Mouse (Mus musculus) forebrain, embryonic 16.5 days (tissue): Measurements from ENCODE around the gene Cd3g. TPM values are rescaled to one million over a fixed set of nuclear protein-coding genes. Genes with fewer than 3 reads are reported as not detected.

Experiments used
- ATAC-seq: fragments of 200-750 bp; cut with Nextera tagmentation; 2 replicates; pipeline ENCODE4 v1.8.0; 2017; ENCODE audit warnings: mild to moderate bottlenecking, moderate library complexity
- H3K27ac ChIP-seq: fragments of 300-500 bp; sonication (generic); 2 replicates; pipeline ENCODE4 v1.5.1; 2014; ENCODE audit warnings: low read length, control low read depth
- H3K27me3 ChIP-seq: fragments of 300-500 bp; sonication (generic); replicated peaks from 2 replicates; pipeline ENCODE4 v1.6.1; 2014; ENCODE audit warnings: low read length; ENCODE audit not compliant: control insufficient read depth, insufficient read depth
- H3K36me3 ChIP-seq: fragments of 300-500 bp; sonication (generic); 2 replicates; pipeline ENCODE4 v1.6.1; 2014; ENCODE audit not compliant: control insufficient read depth, insufficient read depth
- H3K4me1 ChIP-seq: fragments of 300-500 bp; sonication (generic); replicated peaks from 2 replicates; pipeline ENCODE4 v1.6.1; 2014; ENCODE audit warnings: low read length; ENCODE audit not compliant: control insufficient read depth, insufficient read depth
- H3K4me2 ChIP-seq: fragments of 300-500 bp; sonication (generic); 2 replicates; pipeline ENCODE4 v1.6.1; 2014; ENCODE audit warnings: mild to moderate bottlenecking, low read length, control low read depth
- H3K4me3 ChIP-seq: fragments of 300-500 bp; sonication (generic); replicated peaks from 2 replicates; pipeline ENCODE4 v1.5.1; 2014; ENCODE audit warnings: mild to moderate bottlenecking, low read length, control low read depth
- H3K9ac ChIP-seq: fragments of 300-500 bp; sonication (generic); replicated peaks from 2 replicates; pipeline ENCODE4 v1.6.1; 2014; ENCODE audit warnings: low read depth, low read length, control low read depth
- H3K9me3 ChIP-seq: fragments of 300-500 bp; sonication (generic); 2 replicates; pipeline ENCODE4 v1.6.1; 2016; ENCODE audit warnings: low read length; ENCODE audit not compliant: control insufficient read depth
- WGBS: fragments of 180-500 bp; shearing (Covaris S2); extraction: QIAGEN DNeasy Blood & Tissue Kit; methylation state at CpG from one replicate; pipeline ENCODE4 v1.1.7; 2014; 5-methylcytosine and 5-hydroxymethylcytosine counted together
- polyA plus RNA-seq: library from polyadenylated mRNA; unstranded; fragments of >200 nt; fragmentation: Nextera tagmentation; extraction: Ambion mirVana; gene quantifications from 2 replicates; pipeline ENCODE4 v1.2.1, GENCODE M21; 2015

Cd3g gene
- polyA plus RNA-seq, 1 experiment from 2014 or later = not detected

DNA sequence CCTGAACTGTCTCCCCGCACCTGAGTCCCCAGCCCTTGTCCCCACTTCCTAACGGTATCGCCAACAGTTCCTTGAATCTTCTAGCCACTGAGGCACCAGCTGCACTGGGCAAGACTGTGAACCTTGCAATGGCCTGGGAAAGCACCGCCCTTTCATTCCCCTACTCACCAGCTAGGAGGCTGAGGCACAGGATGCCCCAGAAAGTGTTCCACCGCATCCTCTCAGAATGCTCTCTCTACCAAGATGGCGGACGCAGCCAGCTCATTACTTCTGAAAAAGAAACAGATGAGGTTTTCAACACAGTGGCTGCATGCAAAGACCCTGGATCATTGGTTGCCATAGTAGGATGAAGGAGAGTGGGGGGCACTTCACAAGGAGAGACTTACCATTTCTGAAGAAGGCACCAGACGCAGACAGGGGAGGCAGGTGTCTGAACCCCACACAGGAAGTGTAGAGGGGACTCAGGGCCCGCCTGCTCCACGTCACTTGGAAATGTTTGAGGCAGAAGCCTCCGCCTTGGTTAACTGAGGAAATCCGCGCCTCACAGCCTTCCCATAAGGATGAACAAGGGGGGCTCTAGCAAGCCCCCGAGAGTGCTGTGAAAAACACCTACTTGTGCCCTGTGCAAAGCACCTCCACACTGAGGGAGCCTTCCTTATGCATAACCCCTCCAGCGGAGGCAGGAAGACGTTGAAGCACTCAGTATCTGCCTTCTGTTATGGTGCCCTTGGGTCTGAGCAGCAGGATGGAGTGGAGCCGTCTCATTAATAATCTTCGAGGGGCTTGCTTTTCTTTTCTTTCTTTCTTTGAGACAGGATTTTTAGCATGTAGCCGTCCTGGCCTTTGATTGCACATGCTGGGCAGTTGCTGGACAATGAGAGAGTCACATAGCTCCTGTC lies 29.2 kb upstream of the Cd3g start, which contains the start of gene Cd3e:
Gene Cd3e (minus strand): TSS at position 448 of the 899 bp plus-strand sequence.
- H3K9ac ChIP-seq = no peak within 1 kb of the TSS
- no peaks in the 10 kb centered on the region for H3K4me1 ChIP-seq
- ATAC-seq = no peak
- no peaks in the 10 kb centered on the region for H3K36me3 ChIP-seq
- H3K9me3 ChIP-seq = no peaks in the 10 kb centered on the region
- H3K4me3 ChIP-seq = no peak within 1 kb of the TSS
- H3K27ac ChIP-seq = no peak within 1 kb of the TSS
- H3K4me2 ChIP-seq = no peak within 1 kb of the TSS
- H3K27me3 ChIP-seq = no peaks in the 10 kb centered on the region
- 82% methylated on average over 19 of the region's 19 CpGs for WGBS

GRCm38 (mm10) chr9:45008342-45008741 lies 28.1 kb upstream of the Cd3g start:
- Histone ChIP-seq H3K27ac (no peak overlapping the region), H3K4me2 (no peak overlapping the region), H3K9me3 (no peaks in the 10 kb centered on the region), H3K36me3 (no peaks in the 10 kb centered on the region), H3K4me1 (no peaks in the 10 kb centered on the region), H3K9ac (no peak overlapping the region), H3K27me3 (no peaks in the 10 kb centered on the region), H3K4me3 (no peak overlapping the region)
- 82% methylated on average over 4 of the region's 4 CpGs for WGBS
- no peak for ATAC-seq

DNA sequence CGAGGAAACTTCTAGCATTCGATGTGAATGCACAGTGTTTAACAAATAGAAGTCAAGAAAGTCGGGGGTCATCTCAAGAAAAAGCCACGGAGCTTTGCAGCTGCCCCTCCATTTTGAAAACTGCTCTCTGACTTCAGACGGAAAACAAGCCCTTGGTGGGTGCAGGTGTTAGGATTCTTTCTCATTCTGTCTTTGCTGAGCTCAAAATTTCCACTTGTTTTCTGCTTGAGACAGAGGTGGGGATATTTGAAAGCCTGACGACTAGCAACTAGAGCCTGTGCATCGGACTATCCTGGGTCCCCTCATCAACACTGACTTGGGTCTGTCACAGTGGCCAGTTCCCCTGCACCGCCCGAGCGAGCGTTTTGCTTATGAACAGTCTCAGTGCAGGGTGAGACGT lies 27.2 kb upstream of the Cd3g start:
- Histone ChIP-seq H3K27ac (no peak overlapping the region), H3K4me1 (no peaks in the 10 kb centered on the region), H3K4me2 (no peak overlapping the region), H3K9me3 (no peaks in the 10 kb centered on the region), H3K9ac (no peak overlapping the region), H3K36me3 (no peaks in the 10 kb centered on the region), H3K27me3 (no peaks in the 10 kb centered on the region), H3K4me3 (no peak overlapping the region)
- WGBS = 76% methylated on average over 12 of the region's 12 CpGs
- no peak for ATAC-seq

DNA sequence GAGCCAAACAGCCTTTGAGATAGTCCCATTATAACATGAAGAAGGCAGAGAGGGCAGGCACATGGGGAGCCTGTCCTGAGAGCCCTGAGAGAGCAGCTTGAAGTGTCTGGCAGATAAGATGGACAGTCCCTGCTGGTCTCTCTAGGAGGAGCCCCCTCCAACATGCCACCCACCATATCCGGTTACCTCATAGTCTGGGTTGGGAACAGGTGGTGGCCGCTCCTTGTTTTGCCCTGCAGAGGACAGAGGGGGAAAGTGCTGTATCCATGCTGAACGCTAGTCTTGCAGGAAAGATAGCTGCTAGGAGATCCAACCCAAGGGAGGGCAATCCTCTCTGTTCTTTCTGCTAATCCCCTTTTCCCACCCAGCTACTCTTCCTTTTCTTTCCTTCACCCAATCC lies 20.0 kb upstream of the Cd3g start:
- WGBS = 73% methylated on average over 3 of the region's 3 CpGs
- no peak for ATAC-seq
- Histone ChIP-seq H3K4me1 (no peaks in the 10 kb centered on the region), H3K36me3 (no peaks in the 10 kb centered on the region), H3K27me3 (no peaks in the 10 kb centered on the region), H3K9ac (no peak overlapping the region), H3K4me2 (no peak overlapping the region), H3K4me3 (no peak overlapping the region), H3K27ac (no peak overlapping the region), H3K9me3 (no peaks in the 10 kb centered on the region)

DNA sequence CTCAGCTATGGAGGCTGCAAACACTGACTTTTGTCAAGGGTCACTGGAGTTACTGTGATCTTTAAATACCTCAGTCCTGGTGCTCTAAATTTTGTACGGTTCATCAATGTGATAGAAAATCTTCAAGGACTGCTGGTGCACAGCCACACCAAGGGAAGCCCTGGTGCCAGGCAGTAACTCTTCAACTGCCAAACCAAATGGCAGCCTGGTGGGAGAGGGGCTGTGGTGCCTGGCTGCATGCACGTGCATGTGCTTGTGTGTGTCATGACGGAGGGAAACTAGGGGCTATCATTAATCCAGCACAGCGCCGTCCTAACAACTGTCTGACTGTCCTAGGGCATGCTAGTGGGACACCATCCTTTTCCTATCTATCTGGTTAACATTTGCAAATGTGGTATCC lies 19.5 kb upstream of the Cd3g start:
- no peak for ATAC-seq
- H3K4me2 ChIP-seq = no peak overlapping the region
- no peak overlapping the region for H3K9ac ChIP-seq
- no peaks in the 10 kb centered on the region for H3K36me3 ChIP-seq
- no peaks in the 10 kb centered on the region for H3K9me3 ChIP-seq
- H3K4me3 ChIP-seq = no peak overlapping the region
- no peaks in the 10 kb centered on the region for H3K27me3 ChIP-seq
- H3K4me1 ChIP-seq = no peaks in the 10 kb centered on the region
- 73% methylated on average over 5 of the region's 5 CpGs for WGBS
- H3K27ac ChIP-seq = no peak overlapping the region

DNA sequence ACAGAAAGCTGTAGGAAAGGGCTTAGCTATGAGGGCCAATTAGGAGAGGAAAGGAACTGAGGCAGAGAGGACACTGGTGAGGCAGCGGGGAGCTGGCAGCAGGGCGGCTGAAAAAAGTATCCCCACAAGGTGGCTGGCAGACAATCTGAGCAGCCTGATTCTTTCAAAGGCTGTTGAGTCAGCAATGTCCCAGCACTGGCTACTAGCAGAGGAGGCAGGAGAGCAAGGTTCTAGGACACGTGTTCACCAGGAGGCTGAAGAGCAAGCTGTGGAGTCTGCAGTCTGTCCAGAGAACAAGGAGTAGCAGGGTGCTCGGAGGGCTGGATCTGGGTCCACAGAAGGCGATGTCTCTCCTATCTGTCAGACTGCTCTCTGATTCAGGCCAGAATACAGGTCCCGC lies 18.9 kb upstream of the Cd3g start:
- ATAC-seq = no peak
- 53% methylated on average over 6 of the region's 6 CpGs for WGBS

DNA sequence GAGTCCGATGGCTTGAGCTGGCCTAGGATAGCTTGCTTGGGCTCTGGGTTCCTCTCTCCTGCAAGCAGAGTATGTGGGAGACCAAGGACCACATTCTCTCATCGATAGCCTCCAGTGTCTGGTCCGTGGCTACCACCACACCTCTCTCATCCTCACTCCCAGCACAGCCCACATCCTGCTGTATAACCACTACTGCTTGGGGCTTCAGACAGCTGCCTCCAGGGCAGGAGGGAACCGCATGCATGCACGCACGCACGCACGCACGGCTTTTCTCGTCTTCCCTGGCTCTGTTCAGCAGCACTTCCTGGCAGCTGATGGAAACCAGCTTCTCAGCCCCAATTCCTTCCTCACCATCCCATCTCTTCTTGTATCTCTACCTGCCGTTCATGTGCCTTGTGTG lies 17.9 kb upstream of the Cd3g start:
- Histone ChIP-seq H3K27ac (no peak overlapping the region), H3K4me3 (no peak overlapping the region), H3K9me3 (no peaks in the 10 kb centered on the region), H3K4me2 (no peak overlapping the region), H3K36me3 (no peaks in the 10 kb centered on the region), H3K4me1 (no peaks in the 10 kb centered on the region), H3K9ac (no peak overlapping the region), H3K27me3 (no peaks in the 10 kb centered on the region)
- ATAC-seq = no peak
- 75% methylated on average over 11 of the region's 11 CpGs for WGBS

More for the DNA sequence above, 18.9 kb upstream of the Cd3g start:
- Histone ChIP-seq H3K27ac (no peak overlapping the region), H3K36me3 (no peaks in the 10 kb centered on the region), H3K9ac (no peak overlapping the region), H3K4me3 (no peak overlapping the region), H3K9me3 (no peaks in the 10 kb centered on the region), H3K27me3 (no peaks in the 10 kb centered on the region), H3K4me2 (no peak overlapping the region), H3K4me1 (no peaks in the 10 kb centered on the region)

DNA sequence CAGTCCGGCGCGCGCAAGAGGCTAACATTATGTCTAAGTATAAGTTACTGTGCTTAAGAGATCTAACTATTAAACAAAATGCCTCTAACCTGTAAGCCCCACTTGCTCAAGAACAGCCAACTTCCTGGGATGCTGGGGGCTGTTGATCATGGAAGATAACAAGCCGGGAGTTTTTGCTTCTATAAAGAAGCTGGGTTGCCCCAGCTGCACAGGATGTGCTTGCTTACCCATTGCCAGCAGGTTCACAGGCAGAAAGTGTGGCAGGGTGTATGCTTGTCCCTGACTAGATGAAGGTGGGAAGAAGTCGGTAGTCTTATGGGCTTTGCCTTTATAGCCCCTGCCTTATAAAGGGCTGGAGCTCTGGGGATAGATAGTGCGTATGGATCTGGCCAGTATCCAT lies 16.4 kb upstream of the Cd3g start:
- Histone ChIP-seq H3K4me2 (no peak overlapping the region), H3K27me3 (no peaks in the 10 kb centered on the region), H3K4me1 (no peaks in the 10 kb centered on the region), H3K36me3 (no peaks in the 10 kb centered on the region), H3K4me3 (no peak overlapping the region), H3K9me3 (no peaks in the 10 kb centered on the region), H3K27ac (no peak overlapping the region), H3K9ac (no peak overlapping the region)
- 95% methylated on average over 7 of the region's 7 CpGs for WGBS
- no peak for ATAC-seq

DNA sequence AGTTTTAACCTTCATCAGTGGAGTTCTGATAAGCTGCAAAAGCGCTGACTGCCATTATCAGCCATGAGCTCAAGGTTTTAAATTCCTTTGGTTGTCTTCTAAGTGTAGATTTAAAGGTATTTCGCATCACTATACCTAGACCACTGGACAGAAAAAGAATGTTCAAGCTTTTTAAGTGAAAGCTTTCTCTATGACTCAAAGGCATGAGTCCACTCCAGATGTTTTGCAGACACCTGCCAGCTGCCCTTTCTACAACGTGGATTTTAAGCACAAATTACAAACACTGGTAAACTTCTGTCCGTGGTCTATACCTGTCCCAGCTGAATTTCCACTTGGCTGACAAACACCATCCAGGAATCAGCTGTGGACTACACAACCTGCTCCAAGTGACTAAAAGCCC lies 14.7 kb upstream of the Cd3g start:
- H3K9ac ChIP-seq = no peak overlapping the region
- no peak overlapping the region for H3K4me3 ChIP-seq
- H3K9me3 ChIP-seq = no peaks in the 10 kb centered on the region
- no peak overlapping the region for H3K27ac ChIP-seq
- no peak overlapping the region for H3K4me2 ChIP-seq
- 82% methylated on average over 4 of the region's 4 CpGs for WGBS
- no peaks in the 10 kb centered on the region for H3K4me1 ChIP-seq
- ATAC-seq = no peak
- H3K27me3 ChIP-seq = no peaks in the 10 kb centered on the region
- no peaks in the 10 kb centered on the region for H3K36me3 ChIP-seq
